9 mouse cellular contexts compared by ENCODE assay signal in the genomic region with DNA sequence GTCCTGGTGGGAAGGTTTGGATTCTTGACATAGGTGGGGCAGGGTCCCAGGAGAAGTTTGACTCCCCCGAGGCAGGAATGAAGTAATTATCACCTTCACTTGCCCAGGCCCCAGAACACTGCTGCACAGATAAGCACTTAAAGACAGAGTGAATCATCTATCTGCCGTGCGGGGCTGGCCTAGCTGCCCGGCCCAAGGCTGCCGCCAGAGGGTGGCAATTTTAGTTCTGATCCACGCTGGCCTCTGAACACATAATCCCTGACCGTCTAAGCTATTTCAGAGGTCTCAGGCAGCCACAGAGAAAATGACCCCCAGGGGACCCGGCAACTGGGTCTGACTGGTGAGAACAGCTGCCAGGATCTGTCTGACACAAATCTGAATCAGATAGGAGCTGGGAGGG. TPM values are rescaled to one million over a fixed set of nuclear protein-coding genes. Genes with fewer than 3 reads are reported as not detected.
DNase-seq lines count a peak whose midpoint lies in the region; ATAC-seq and TF ChIP-seq lines count a peak whose summit lies in the region.
"Had no signal": no experiment of that assay in that cellular context is flagged by ENCODE, and none has a peak within 500 bp of the region (broad histone marks: within the 10 kb centered on the region; RNA-seq: fewer than 3 reads in every experiment).

No protein-coding gene starts in this region.

- peaks cover 69% of the 10 kb centered on the region for H3K36me3 ChIP-seq in midbrain, embryonic 10.5 days
- H3K36me3 ChIP-seq in midbrain, embryonic 15.5 days (replicated peaks) = peaks cover 22% of the 10 kb centered on the region
- peaks cover 21% of the 10 kb centered on the region for H3K36me3 ChIP-seq in hindbrain, embryonic 15.5 days
- peaks cover 26% of the 10 kb centered on the region for H3K36me3 ChIP-seq in liver, embryonic 13.5 days
- no peaks in the 10 kb centered on the region for H3K36me3 ChIP-seq in stomach, embryonic 16.5 days (ENCODE audit: control insufficient read depth, insufficient read depth, low read length)
- peaks cover 24% of the 10 kb centered on the region for H3K36me3 ChIP-seq in forebrain, embryonic 15.5 days

- no peak overlapping the region for H3K9ac ChIP-seq in midbrain, embryonic 15.5 days
- H3K9ac ChIP-seq in hindbrain, embryonic 15.5 days = no peak overlapping the region
- H3K9ac ChIP-seq in liver, embryonic 13.5 days = peak overlapping the region; percentile 44
- peak overlapping the region; percentile 53 for H3K9ac ChIP-seq in stomach, embryonic 16.5 days (ENCODE audit: low read length)
- no peak overlapping the region for H3K9ac ChIP-seq in forebrain, embryonic 15.5 days (replicated peaks)

- H3K27me3 ChIP-seq in midbrain, embryonic 10.5 days (ENCODE audit: low read depth, poor library complexity, severe bottlenecking) = no peaks in the 10 kb centered on the region
- no peaks in the 10 kb centered on the region for H3K27me3 ChIP-seq in midbrain, embryonic 15.5 days (replicated peaks)
- no peaks in the 10 kb centered on the region for H3K27me3 ChIP-seq in hindbrain, embryonic 15.5 days
- H3K27me3 ChIP-seq in liver, embryonic 13.5 days = no peaks in the 10 kb centered on the region
- no peaks in the 10 kb centered on the region for H3K27me3 ChIP-seq in stomach, embryonic 16.5 days (ENCODE audit: control insufficient read depth, insufficient read depth, low read length)
- H3K27me3 ChIP-seq in forebrain, embryonic 15.5 days = no peaks in the 10 kb centered on the region

- no peaks in the 10 kb centered on the region for H3K9me3 ChIP-seq in midbrain, embryonic 10.5 days (replicated peaks)
- H3K9me3 ChIP-seq in midbrain, embryonic 15.5 days = no peaks in the 10 kb centered on the region
- no peaks in the 10 kb centered on the region for H3K9me3 ChIP-seq in hindbrain, embryonic 15.5 days
- H3K9me3 ChIP-seq in liver, embryonic 13.5 days (replicated peaks) = no peaks in the 10 kb centered on the region
- H3K9me3 ChIP-seq in stomach, embryonic 16.5 days (replicated peaks; ENCODE audit: control insufficient read depth, low read length) = no peaks in the 10 kb centered on the region
- H3K9me3 ChIP-seq in forebrain, embryonic 15.5 days = no peaks in the 10 kb centered on the region

- TF ChIP-seq CTCF in embryonic fibroblast, embryonic 13.5 days (IDR thresholded peaks at IDR 0.05; ENCODE audit: borderline replicate concordance, insufficient read depth, low read length) = no peak

- TF ChIP-seq POLR2A in embryonic fibroblast, embryonic 13.5 days (IDR thresholded peaks at IDR 0.05; ENCODE audit: low read depth, low read length) = no peak

- H3K27ac ChIP-seq in midbrain, embryonic 10.5 days (replicated peaks) = peak overlapping the region; percentile 75
- H3K27ac ChIP-seq in midbrain, embryonic 15.5 days = no peak overlapping the region
- peak overlapping the region; percentile 22; the same call in 1 of the 2 replicates for H3K27ac ChIP-seq in embryonic fibroblast, embryonic 13.5 days (ENCODE audit: insufficient read depth, low read length)
- no peak overlapping the region; the same call in 1 of the 2 replicates for H3K27ac ChIP-seq in hindbrain, embryonic 15.5 days (replicated peaks)
- peak overlapping the region; percentile 68 for H3K27ac ChIP-seq in liver, embryonic 13.5 days
- H3K27ac ChIP-seq in stomach, embryonic 16.5 days (ENCODE audit: low read length) = peak overlapping the region; percentile 57
- H3K27ac ChIP-seq in forebrain, embryonic 15.5 days (replicated peaks) = no peak overlapping the region
- H3K27ac ChIP-seq: macrophage had no signal

- 0 out of 2 replicates have a peak overlapping the region, but pooled peaks have one; percentile 24 for H3K4me3 ChIP-seq in midbrain, embryonic 10.5 days
- no peak overlapping the region for H3K4me3 ChIP-seq in midbrain, embryonic 15.5 days
- no peak overlapping the region for H3K4me3 ChIP-seq in embryonic fibroblast, embryonic 13.5 days (ENCODE audit: insufficient read depth, low read length)
- H3K4me3 ChIP-seq in hindbrain, embryonic 15.5 days = no peak overlapping the region
- H3K4me3 ChIP-seq in liver, embryonic 13.5 days (replicated peaks) = 0 out of 2 replicates have a peak overlapping the region, but pooled peaks have one; percentile 9
- H3K4me3 ChIP-seq in stomach, embryonic 16.5 days (replicated peaks; ENCODE audit: low read length) = no peak overlapping the region
- no peak overlapping the region for H3K4me3 ChIP-seq in forebrain, embryonic 15.5 days

- H3K4me1 ChIP-seq in midbrain, embryonic 10.5 days = peaks cover 47% of the 10 kb centered on the region
- H3K4me1 ChIP-seq in midbrain, embryonic 15.5 days = peaks cover 48% of the 10 kb centered on the region
- peaks cover 18% of the 10 kb centered on the region for H3K4me1 ChIP-seq in embryonic fibroblast, embryonic 13.5 days (ENCODE audit: control insufficient read depth, insufficient read depth, low read length)
- peaks cover 53% of the 10 kb centered on the region for H3K4me1 ChIP-seq in hindbrain, embryonic 15.5 days (replicated peaks)
- peaks cover 76% of the 10 kb centered on the region for H3K4me1 ChIP-seq in liver, embryonic 13.5 days (replicated peaks)
- peaks cover 39% of the 10 kb centered on the region for H3K4me1 ChIP-seq in stomach, embryonic 16.5 days (ENCODE audit: control insufficient read depth, insufficient read depth, low read length)
- peaks cover 36% of the 10 kb centered on the region for H3K4me1 ChIP-seq in forebrain, embryonic 15.5 days

- ATAC-seq in midbrain, embryonic 15.5 days (replicated peaks) = no peak
- ATAC-seq in hindbrain, embryonic 15.5 days (ENCODE audit: low FRiP score, low read depth) = no peak
- peak; percentile 55 for ATAC-seq in liver, embryonic 13.5 days (ENCODE audit: low read depth)
- ATAC-seq in stomach, embryonic 16.5 days (ENCODE audit: insufficient read depth, low FRiP score) = peak; percentile 18; the same call in 1 of the 2 replicates
- ATAC-seq in forebrain, embryonic 15.5 days (replicated peaks) = no peak

- H3K4me2 ChIP-seq in midbrain, embryonic 15.5 days = no peak overlapping the region
- H3K4me2 ChIP-seq in hindbrain, embryonic 15.5 days = 0 out of 2 replicates have a peak overlapping the region, but pooled peaks have one; percentile 16
- peak overlapping the region; percentile 45 for H3K4me2 ChIP-seq in liver, embryonic 13.5 days
- H3K4me2 ChIP-seq in stomach, embryonic 16.5 days (ENCODE audit: low read depth, low read length) = no peak overlapping the region; the same call in 1 of the 2 replicates
- H3K4me2 ChIP-seq in forebrain, embryonic 15.5 days (replicated peaks) = no peak overlapping the region

- 61% methylated on average over 8 of the region's 8 CpGs for WGBS in midbrain, embryonic 10.5 days
- 52% methylated on average over 8 of the region's 8 CpGs for WGBS in midbrain, embryonic 15.5 days
- 56% methylated on average over 8 of the region's 8 CpGs for WGBS in hindbrain, embryonic 15.5 days
- WGBS in liver, embryonic 13.5 days (ENCODE audit: insufficient replicate concordance) = 29% methylated on average over 8 of the region's 8 CpGs
- WGBS in stomach, embryonic 16.5 days = 20% methylated on average over 8 of the region's 8 CpGs
- 76% methylated on average over 8 of the region's 8 CpGs for WGBS in forebrain, embryonic 15.5 days

- peak; percentile 27 for DNase-seq in midbrain, embryonic 10.5 days (ENCODE audit: low spot score)
- peak; percentile 32 for DNase-seq in liver, embryonic 13.5 days
- DNase-seq in cerebellum, adult 8-10 months = no peak

RNA-seq across cellular contexts. Expression of gene Gga2, which starts 5.9 kb away (rescaled TPM):
- polyA plus RNA-seq in midbrain, embryonic 10.5 days (2016; fragmentation: Nextera tagmentation; extraction: Ambion mirVana) = 81.5 and 90.3 TPM in 2 replicates
- polyA plus RNA-seq in midbrain, embryonic 15.5 days (2015; fragmentation: Nextera tagmentation; extraction: Ambion mirVana) = 59.0 and 63.7 TPM in 2 replicates
- polyA plus RNA-seq in embryonic fibroblast, embryonic 13.5 days (2011; ENCODE audit: insufficient read length, low read depth, missing spikeins) = 48.8 and 60.1 TPM in 2 replicates
- polyA plus RNA-seq in hindbrain, embryonic 15.5 days (2015; fragmentation: Nextera tagmentation; extraction: Ambion mirVana) = 51.8 and 51.9 TPM in 2 replicates
- 39.7 and 41.9 TPM in 2 replicates for polyA plus RNA-seq in liver, embryonic 13.5 days (2015; fragmentation: Nextera tagmentation; extraction: Ambion mirVana)
- 72.0 and 83.5 TPM in 2 replicates for polyA plus RNA-seq in stomach, embryonic 16.5 days (2015; fragmentation: Nextera tagmentation; extraction: Ambion mirVana)
- 66.7 and 69.4 TPM in 2 replicates for polyA plus RNA-seq in forebrain, embryonic 15.5 days (2015; fragmentation: Nextera tagmentation; extraction: Ambion mirVana)

RNA-seq across cellular contexts. Expression of gene Cog7, which starts 33.6 kb away (rescaled TPM):
- polyA plus RNA-seq in midbrain, embryonic 10.5 days (2016; fragmentation: Nextera tagmentation; extraction: Ambion mirVana) = 22.1 and 25.4 TPM in 2 replicates
- 27.1 and 27.5 TPM in 2 replicates for polyA plus RNA-seq in midbrain, embryonic 15.5 days (2015; fragmentation: Nextera tagmentation; extraction: Ambion mirVana)
- 14.0 and 16.3 TPM in 2 replicates for polyA plus RNA-seq in embryonic fibroblast, embryonic 13.5 days (2011; ENCODE audit: insufficient read length, low read depth, missing spikeins)
- 26.8 and 29.8 TPM in 2 replicates for polyA plus RNA-seq in hindbrain, embryonic 15.5 days (2015; fragmentation: Nextera tagmentation; extraction: Ambion mirVana)
- polyA plus RNA-seq in liver, embryonic 13.5 days (2015; fragmentation: Nextera tagmentation; extraction: Ambion mirVana) = 11.1 and 11.4 TPM in 2 replicates
- polyA plus RNA-seq in stomach, embryonic 16.5 days (2015; fragmentation: Nextera tagmentation; extraction: Ambion mirVana) = 24.6 and 25.2 TPM in 2 replicates
- polyA plus RNA-seq in forebrain, embryonic 15.5 days (2015; fragmentation: Nextera tagmentation; extraction: Ambion mirVana) = 21.4 and 22.1 TPM in 2 replicates

RNA-seq across cellular contexts. Expression of gene Ubfd1, which starts 51.9 kb away (rescaled TPM):
- 64.7 and 65.7 TPM in 2 replicates for polyA plus RNA-seq in midbrain, embryonic 10.5 days (2016; fragmentation: Nextera tagmentation; extraction: Ambion mirVana)
- polyA plus RNA-seq in midbrain, embryonic 15.5 days (2015; fragmentation: Nextera tagmentation; extraction: Ambion mirVana) = 81.4 and 85.3 TPM in 2 replicates
- polyA plus RNA-seq in embryonic fibroblast, embryonic 13.5 days (2011; ENCODE audit: insufficient read length, low read depth, missing spikeins) = 47.0 and 50.0 TPM in 2 replicates
- 81.6 and 82.7 TPM in 2 replicates for polyA plus RNA-seq in hindbrain, embryonic 15.5 days (2015; fragmentation: Nextera tagmentation; extraction: Ambion mirVana)
- 18.7 and 22.1 TPM in 2 replicates for polyA plus RNA-seq in liver, embryonic 13.5 days (2015; fragmentation: Nextera tagmentation; extraction: Ambion mirVana)
- polyA plus RNA-seq in stomach, embryonic 16.5 days (2015; fragmentation: Nextera tagmentation; extraction: Ambion mirVana) = 38.7 and 41.0 TPM in 2 replicates
- 61.3 and 65.2 TPM in 2 replicates for polyA plus RNA-seq in forebrain, embryonic 15.5 days (2015; fragmentation: Nextera tagmentation; extraction: Ambion mirVana)

RNA-seq across cellular contexts. Expression of gene Ears2, which starts 52.0 kb away (rescaled TPM):
- polyA plus RNA-seq in midbrain, embryonic 10.5 days (2016; fragmentation: Nextera tagmentation; extraction: Ambion mirVana) = 18.9 and 19.2 TPM in 2 replicates
- polyA plus RNA-seq in midbrain, embryonic 15.5 days (2015; fragmentation: Nextera tagmentation; extraction: Ambion mirVana) = 9.2 and 10.7 TPM in 2 replicates
- polyA plus RNA-seq in embryonic fibroblast, embryonic 13.5 days (2011; ENCODE audit: insufficient read length, low read depth, missing spikeins) = 4.0 and 4.2 TPM in 2 replicates
- polyA plus RNA-seq in hindbrain, embryonic 15.5 days (2015; fragmentation: Nextera tagmentation; extraction: Ambion mirVana) = 9.8 and 10.7 TPM in 2 replicates
- 8.3 TPM in 2 replicates for polyA plus RNA-seq in liver, embryonic 13.5 days (2015; fragmentation: Nextera tagmentation; extraction: Ambion mirVana)
- polyA plus RNA-seq in stomach, embryonic 16.5 days (2015; fragmentation: Nextera tagmentation; extraction: Ambion mirVana) = 15.7 and 15.9 TPM in 2 replicates
- 11.6 and 12.7 TPM in 2 replicates for polyA plus RNA-seq in forebrain, embryonic 15.5 days (2015; fragmentation: Nextera tagmentation; extraction: Ambion mirVana)

Comparison
In these comparisons a context has a peak if more than half of its experiments do, and no peak if none do; other contexts are left out.
1. H3K27ac ChIP-seq: peak in midbrain, embryonic 10.5 days (single experiment), embryonic fibroblast, embryonic 13.5 days (single experiment), liver, embryonic 13.5 days (single experiment) and stomach, embryonic 16.5 days (single experiment); none in midbrain, embryonic 15.5 days (single experiment), hindbrain, embryonic 15.5 days (single experiment) and forebrain, embryonic 15.5 days (single experiment).
2. H3K4me3 ChIP-seq: peak in midbrain, embryonic 10.5 days (single experiment) and liver, embryonic 13.5 days (single experiment); none in midbrain, embryonic 15.5 days (single experiment), embryonic fibroblast, embryonic 13.5 days (single experiment), hindbrain, embryonic 15.5 days (single experiment), stomach, embryonic 16.5 days (single experiment) and forebrain, embryonic 15.5 days (single experiment).
3. ATAC-seq: peak in liver, embryonic 13.5 days (single experiment) and stomach, embryonic 16.5 days (single experiment); none in midbrain, embryonic 15.5 days (single experiment), hindbrain, embryonic 15.5 days (single experiment) and forebrain, embryonic 15.5 days (single experiment).
4. H3K4me2 ChIP-seq: peak in hindbrain, embryonic 15.5 days (single experiment) and liver, embryonic 13.5 days (single experiment); none in midbrain, embryonic 15.5 days (single experiment), stomach, embryonic 16.5 days (single experiment) and forebrain, embryonic 15.5 days (single experiment).
5. H3K9ac ChIP-seq: peak in liver, embryonic 13.5 days (single experiment) and stomach, embryonic 16.5 days (single experiment); none in midbrain, embryonic 15.5 days (single experiment), hindbrain, embryonic 15.5 days (single experiment) and forebrain, embryonic 15.5 days (single experiment).